Mouse (Mus musculus) bone marrow macrophage, adult 2 months (primary cell): ENCODE results near the gene Rrp7a. TPM values are rescaled to one million over a fixed set of nuclear protein-coding genes. Genes with fewer than 3 reads are reported as not detected.

Source experiments
- H3K27ac ChIP-seq: 2 replicates; pipeline ENCODE4 v1.5.1; 2012; ENCODE audit warnings: low read depth, low read length; ENCODE audit not compliant: insufficient read depth
- H3K4me1 ChIP-seq: 2 replicates; pipeline ENCODE4 v1.6.1; 2012; ENCODE audit warnings: low read length; ENCODE audit not compliant: control insufficient read depth, insufficient read depth
- H3K4me3 ChIP-seq: 2 replicates; pipeline ENCODE4 v1.5.1; 2012; ENCODE audit warnings: mild to moderate bottlenecking, low read length, moderate library complexity; ENCODE audit not compliant: insufficient read depth
- CTCF ChIP-seq: IDR thresholded peaks from 2 replicates; pipeline ENCODE4 v1.5.1; 2012; ENCODE audit warnings: low read depth, mild to moderate bottlenecking, low read length, moderate library complexity
- POLR2A ChIP-seq: IDR thresholded peaks from 2 replicates; pipeline ENCODE4 v1.6.1; 2012; ENCODE audit warnings: mild to moderate bottlenecking, low read depth, low read length, borderline replicate concordance
- polyA plus RNA-seq: library from polyadenylated mRNA; stranded (reverse); fragments of >200 nt; gene quantifications from 2 replicates; pipeline ENCODE4 v1.2.4, GENCODE M21; 2012; ENCODE audit not compliant: missing spikeins, insufficient read depth, insufficient read length

The Rrp7a gene
- polyA plus RNA-seq, 1 experiment = 66.1 TPM

GRCm38 (mm10) chr15:83115071-83115470 is 7.5 kb downstream of the Rrp7a start:
- no peak for TF ChIP-seq CTCF
- TF ChIP-seq POLR2A = no peak
- no peaks in the 10 kb centered on the region for H3K4me1 ChIP-seq
- H3K27ac ChIP-seq = no peak overlapping the region
- no peak overlapping the region for H3K4me3 ChIP-seq

- TF ChIP-seq CTCF = no peak
- no peak for TF ChIP-seq POLR2A
- H3K27ac ChIP-seq = no peak overlapping the region
- H3K4me1 ChIP-seq = no peaks in the 10 kb centered on the region
- H3K4me3 ChIP-seq = no peak overlapping the region
Measured at GRCm38 (mm10) chr15:83114106-83114505, 8.5 kb downstream of the Rrp7a start.

GRCm38 (mm10) chr15:83112898-83113297 is 9.7 kb downstream of the Rrp7a start:
- Histone ChIP-seq H3K4me3 (no peak overlapping the region), H3K27ac (no peak overlapping the region), H3K4me1 (no peaks in the 10 kb centered on the region)
- no peak for TF ChIP-seq CTCF
- TF ChIP-seq POLR2A = no peak

DNA sequence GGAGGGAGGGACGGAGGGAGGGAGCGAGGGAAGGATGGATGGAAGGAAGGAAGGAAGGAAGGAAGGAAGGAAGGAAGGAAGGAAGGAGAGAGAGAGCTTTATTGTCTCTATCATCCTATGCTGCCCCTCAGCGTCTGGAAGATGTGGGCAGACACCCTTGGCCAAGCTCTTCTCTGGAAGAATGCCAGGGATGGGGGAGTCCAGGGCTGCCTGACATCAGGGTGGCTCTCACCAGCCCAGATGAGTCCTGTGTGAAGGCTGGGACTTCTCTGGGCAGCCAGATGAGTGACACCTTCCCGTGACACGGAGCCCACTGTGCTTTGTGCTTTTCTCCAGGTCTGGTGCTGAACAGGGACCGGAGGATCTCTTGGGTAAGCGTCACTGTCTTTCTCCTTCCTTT is 10.7 kb downstream of the Rrp7a start:
- Histone ChIP-seq H3K4me1 (no peaks in the 10 kb centered on the region), H3K4me3 (no peak overlapping the region), H3K27ac (no peak overlapping the region)
- TF ChIP-seq CTCF (no peak), POLR2A (no peak)

- H3K27ac ChIP-seq = no peak overlapping the region
- no peak for TF ChIP-seq CTCF
- no peak for TF ChIP-seq POLR2A
- no peak overlapping the region for H3K4me3 ChIP-seq
- H3K4me1 ChIP-seq = no peaks in the 10 kb centered on the region
Measured at GRCm38 (mm10) chr15:83111290-83111689, 11.3 kb downstream of the Rrp7a start.

DNA sequence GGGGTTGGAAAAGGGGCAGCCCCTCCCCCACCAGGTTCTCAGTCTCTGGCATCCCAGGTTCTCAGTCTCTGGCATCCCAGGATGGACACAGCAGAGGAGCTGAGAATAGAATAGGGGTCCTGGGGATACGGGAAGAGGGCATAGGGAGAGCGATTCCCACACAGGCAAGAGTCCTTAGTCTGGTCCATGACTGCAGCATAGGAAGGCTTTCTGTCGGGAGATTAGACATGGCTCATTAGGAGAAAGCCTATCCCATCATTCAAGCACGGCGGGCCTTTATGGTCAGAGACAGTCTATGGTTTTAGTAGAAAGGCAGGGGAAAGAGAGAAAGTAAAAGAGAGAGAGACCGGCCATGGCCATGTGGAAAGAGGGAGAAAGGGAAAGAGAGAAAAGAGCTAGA is 14.8 kb downstream of the Rrp7a start:
- H3K27ac ChIP-seq = no peak overlapping the region
- no peaks in the 10 kb centered on the region for H3K4me1 ChIP-seq
- TF ChIP-seq POLR2A (no peak), CTCF (no peak)
- H3K4me3 ChIP-seq = no peak overlapping the region

DNA sequence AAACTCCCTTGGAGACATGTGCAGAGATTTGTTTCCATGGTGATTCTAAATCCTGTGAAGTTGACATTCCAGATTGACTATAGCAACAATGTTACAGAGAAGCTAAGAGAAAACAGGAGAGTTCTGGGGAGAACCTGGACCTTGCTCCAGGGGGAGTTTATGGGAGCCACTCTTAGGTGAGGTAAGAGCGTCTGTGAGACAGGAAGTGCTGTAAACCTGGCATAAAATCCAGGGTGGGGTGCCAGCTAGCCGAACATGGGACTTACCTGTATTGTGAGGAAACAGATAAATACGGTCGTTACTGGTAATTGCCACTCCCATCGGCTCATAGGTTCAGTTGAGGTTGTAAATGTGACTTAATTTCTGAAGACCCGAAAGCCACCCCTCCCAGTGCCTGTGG is 16.2 kb downstream of the Rrp7a start:
- TF ChIP-seq POLR2A (no peak), CTCF (no peak)
- Histone ChIP-seq H3K4me1 (no peaks in the 10 kb centered on the region), H3K4me3 (no peak overlapping the region), H3K27ac (no peak overlapping the region)

DNA sequence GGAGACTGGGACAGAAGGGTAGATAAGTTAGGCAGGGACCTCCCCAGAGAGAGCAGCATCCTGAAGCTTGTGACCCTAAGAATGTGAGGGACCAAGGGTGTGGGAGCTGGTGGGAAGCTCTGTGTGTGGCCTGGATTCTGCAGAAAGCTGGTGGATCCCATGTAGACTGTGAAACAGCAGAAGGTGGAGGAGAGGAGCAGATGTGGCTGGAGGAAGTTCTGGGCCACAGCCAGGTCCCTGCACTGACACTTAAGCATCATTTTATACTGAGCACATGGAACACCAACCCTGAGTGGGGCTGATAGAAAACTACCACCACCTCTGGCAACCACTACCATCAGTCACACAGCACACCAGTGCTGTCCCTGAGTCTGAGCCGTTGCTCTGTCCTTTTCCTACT is 19.5 kb downstream of the Rrp7a start:
- Histone ChIP-seq H3K4me1 (peaks cover 3% of the 10 kb centered on the region; the same call in 1 of the 2 replicates), H3K27ac (no peak overlapping the region), H3K4me3 (no peak overlapping the region)
- no peak for TF ChIP-seq POLR2A
- TF ChIP-seq CTCF = no peak

- Histone ChIP-seq H3K27ac (peak overlapping the region; percentile 30; the same call in 1 of the 2 replicates), H3K4me1 (peaks cover 3% of the 10 kb centered on the region; the same call in 1 of the 2 replicates), H3K4me3 (peak overlapping the region; percentile 83)
- no peak for TF ChIP-seq POLR2A
- no peak for TF ChIP-seq CTCF
Measured at GRCm38 (mm10) chr15:83100332-83100662, 22.3 kb downstream of the Rrp7a start.

DNA sequence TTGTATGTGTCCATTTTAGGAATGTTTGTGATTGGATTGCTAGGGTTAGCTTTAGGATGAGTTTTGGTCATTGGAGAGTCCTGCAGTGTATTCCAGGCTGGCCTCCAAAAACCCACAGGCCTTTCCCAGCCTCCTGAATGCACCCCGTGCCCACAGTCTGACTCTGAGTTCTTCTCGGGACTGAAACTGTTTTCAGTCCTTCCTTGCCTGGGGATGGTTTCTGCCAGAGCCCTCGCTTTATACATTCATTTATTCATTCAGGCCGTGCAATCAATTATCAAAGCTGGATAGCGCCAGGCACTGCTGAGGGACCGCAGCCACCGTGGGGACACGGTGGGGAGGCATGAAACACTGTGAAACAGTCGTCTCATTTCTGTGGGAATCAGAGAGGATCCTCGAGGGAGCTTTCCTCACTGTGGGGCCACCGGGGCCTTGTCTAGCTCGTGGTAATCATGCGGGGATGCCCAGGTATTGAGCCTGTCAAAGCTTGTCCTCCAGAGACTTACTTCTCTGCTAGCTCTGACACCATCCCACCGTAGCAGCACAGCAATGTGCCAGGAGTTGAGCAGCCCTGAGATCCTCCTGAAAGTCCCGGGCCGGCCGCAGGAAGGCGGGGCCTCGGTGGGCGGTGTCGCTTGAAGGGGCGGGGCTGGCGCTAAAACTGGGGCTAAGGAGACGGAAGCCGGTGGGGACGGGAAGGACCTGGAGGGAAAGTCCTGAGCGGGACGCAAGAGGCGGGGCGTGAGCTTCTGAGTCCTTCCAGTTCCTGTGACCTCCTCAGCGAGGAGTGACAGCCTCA is 22.9 kb downstream of the Rrp7a start:
- TF ChIP-seq POLR2A (no peak), CTCF (no peak)
- Histone ChIP-seq H3K4me1 (peaks cover 3% of the 10 kb centered on the region; the same call in 1 of the 2 replicates), H3K27ac (no peak overlapping the region; the same call in 1 of the 2 replicates)

More for the DNA sequence above, 22.9 kb downstream of the Rrp7a start:
- H3K4me3 ChIP-seq = peak overlapping the region; percentile 83
